Mouse (Mus musculus) embryo, embryonic 11.5 days (tissue): ENCODE measurements around the gene Gjb3.

Experiments
- DNase-seq: peaks from one replicate; pipeline ENCODE4 v3.0.0-alpha.2; 2012; ENCODE audit warnings: low read depth, low spot score

The Gjb3 gene

GRCm38 (mm10) chr4:127330181-127331100 is at the start of gene Gjb3:
Gene Gjb3 (minus strand): TSS chr4:127330844.
- DNase-seq: no peak

GRCm38 (mm10) chr4:127377344-127377743 is 46.7 kb upstream of the Gjb3 start:
- no peak for DNase-seq

GRCm38 (mm10) chr4:127375541-127376177 is 45.0 kb upstream of the Gjb3 start:
- no peak for DNase-seq

GRCm38 (mm10) chr4:127374645-127375044 is 44.0 kb upstream of the Gjb3 start:
- DNase-seq: no peak

GRCm38 (mm10) chr4:127373491-127373890 is 42.8 kb upstream of the Gjb3 start:
- DNase-seq: no peak

GRCm38 (mm10) chr4:127371546-127371945 is 40.9 kb upstream of the Gjb3 start:
- no peak for DNase-seq

- no peak for DNase-seq
These were observed 39.8 kb upstream of the Gjb3 start for GRCm38 (mm10) chr4:127370447-127370846.

- peak; percentile 52 for DNase-seq
These were observed 37.8 kb upstream of the Gjb3 start for GRCm38 (mm10) chr4:127368379-127368973.

- no peak for DNase-seq
These were observed 35.2 kb upstream of the Gjb3 start for GRCm38 (mm10) chr4:127365834-127366233.

- DNase-seq: no peak
These were observed 34.8 kb upstream of the Gjb3 start for GRCm38 (mm10) chr4:127365433-127365832.

GRCm38 (mm10) chr4:127364431-127364830 is 33.8 kb upstream of the Gjb3 start:
- no peak for DNase-seq

- no peak for DNase-seq
These were observed 32.7 kb upstream of the Gjb3 start for GRCm38 (mm10) chr4:127363331-127363730.

GRCm38 (mm10) chr4:127362520-127362919 is 31.9 kb upstream of the Gjb3 start:
- no peak for DNase-seq

- DNase-seq: no peak
These were observed 27.4 kb upstream of the Gjb3 start, which contains the start of gene Gjb5 for GRCm38 (mm10) chr4:127358018-127358417. Gene Gjb5 (minus strand): TSS chr4:127358181.

GRCm38 (mm10) chr4:127354506-127355485 is 24.2 kb upstream of the Gjb3 start:
- no peak for DNase-seq

- DNase-seq: no peak
These were observed 23.4 kb upstream of the Gjb3 start, which contains the start of gene Gjb4 for GRCm38 (mm10) chr4:127353951-127354438. Gene Gjb4 (minus strand): TSS chr4:127354081.

- no peak for DNase-seq
These were observed 21.9 kb upstream of the Gjb3 start for GRCm38 (mm10) chr4:127352594-127352993.

- no peak for DNase-seq
These were observed 19.1 kb upstream of the Gjb3 start for GRCm38 (mm10) chr4:127349560-127350300.

GRCm38 (mm10) chr4:127345000-127345399 is 14.4 kb upstream of the Gjb3 start:
- no peak for DNase-seq

GRCm38 (mm10) chr4:127341372-127341771 is 10.7 kb upstream of the Gjb3 start:
- DNase-seq: no peak
